Mouse (Mus musculus) left cerebral cortex, postnatal 25 days (tissue): Measurements from ENCODE around the gene Mid2. TPM values are rescaled to one million over a fixed set of nuclear protein-coding genes. Genes with fewer than 3 reads are reported as not detected.
"Not testable (repeated sequence)": the region's sequence is repeated elsewhere in the genome, so short reads cannot be mapped to it uniquely, and the experiment has no call there.

ENCODE experiments used
- DNase-seq, 2 experiments: peaks; one replicate each; pipeline ENCODE4 v3.0.0; 2022; ENCODE audit warnings: low spot score in 2 of 2, mixed read lengths in 1 of 2
- intact Hi-C: fragments of 180-260 bp; cut with DNase I; formaldehyde crosslinking; loops from one replicate; pipeline ENCODE4 v1.15.1; 2025
- total RNA-seq, 2 experiments: library from RNA; stranded (reverse); gene quantifications; 2 replicates each; pipeline ENCODE4 v1.2.3; 2021

The Mid2 gene
- total RNA-seq, result 10 to 100 TPM; 24.4 to 28.2 TPM

GRCm38 (mm10) chrX:140664479-140665241 is at the start of gene Mid2:
Mid2 (plus strand) TSS chrX:140664599.
- intact Hi-C loops, result no loop called here
- DNase-seq, result peak; percentile 19 to 28

- intact Hi-C loops, result no loop called here
- DNase-seq, result no peak
Measured at GRCm38 (mm10) chrX:140624875-140625594, 39.4 kb upstream of the Mid2 start.

GRCm38 (mm10) chrX:140638028-140638427 is 26.4 kb upstream of the Mid2 start:
- intact Hi-C loops, result no loop called here

GRCm38 (mm10) chrX:140639592-140639991 is 24.8 kb upstream of the Mid2 start:
- intact Hi-C loops, result no loop called here

More at GRCm38 (mm10) chrX:140638028-140638427, 26.4 kb upstream of the Mid2 start:
- DNase-seq, result no peak

GRCm38 (mm10) chrX:140660731-140661130 is 3.7 kb upstream of the Mid2 start:
- peak in 1 of 2 experiments; percentile 11 for DNase-seq
- intact Hi-C loops, result no loop called here

More at GRCm38 (mm10) chrX:140639592-140639991, 24.8 kb upstream of the Mid2 start:
- peak in 1 of 2 experiments; percentile 0 for DNase-seq

- intact Hi-C loops, result no loop called here
- no peak for DNase-seq
Measured at GRCm38 (mm10) chrX:140663516-140663915, 883 bp upstream of the Mid2 start.

GRCm38 (mm10) chrX:140665242-140665810 is 927 bp downstream of the Mid2 start:
- intact Hi-C loops, result no loop called here
- DNase-seq, result peak; percentile 5 to 20

- DNase-seq, result no peak
- intact Hi-C loops, result no loop called here
Measured at GRCm38 (mm10) chrX:140675444-140675843, 11.0 kb downstream of the Mid2 start.

GRCm38 (mm10) chrX:140688335-140688734 is 23.9 kb downstream of the Mid2 start:
- DNase-seq, result no peak
- intact Hi-C loops, result no loop called here

- intact Hi-C loops, result not testable (repeated sequence)
Measured at GRCm38 (mm10) chrX:140697872-140698463, 33.6 kb downstream of the Mid2 start.

GRCm38 (mm10) chrX:140703224-140703623 is 38.8 kb downstream of the Mid2 start:
- intact Hi-C loops, result no loop called here
- DNase-seq, result peak in 1 of 2 experiments; percentile 51

More at GRCm38 (mm10) chrX:140697872-140698463, 33.6 kb downstream of the Mid2 start:
- DNase-seq, result not testable (repeated sequence)

- peak in 1 of 2 experiments; percentile 5 for DNase-seq
- intact Hi-C loops, result no loop called here
Measured at GRCm38 (mm10) chrX:140706077-140706476, 41.7 kb downstream of the Mid2 start.

- no peak for DNase-seq
- intact Hi-C loops, result loop anchor here (10.0 kb wide), 1 partner anchor 228 kb away; no protein-coding TSS in a partner anchor
Measured at GRCm38 (mm10) chrX:140722400-140722799, 58.0 kb downstream of the Mid2 start.

- intact Hi-C loops, result no loop called here
- DNase-seq, result no peak
Measured at GRCm38 (mm10) chrX:140738986-140739385, 74.6 kb downstream of the Mid2 start.

- peak in 1 of 2 experiments; percentile 32 for DNase-seq
- intact Hi-C loops, result no loop called here
Measured at GRCm38 (mm10) chrX:140743213-140743612, 78.8 kb downstream of the Mid2 start.

GRCm38 (mm10) chrX:140769794-140770193 is 105.4 kb downstream of the Mid2 start:
- intact Hi-C loops, result no loop called here
- DNase-seq, result no peak

- intact Hi-C loops, result no loop called here
- DNase-seq, result no peak
Measured at GRCm38 (mm10) chrX:140805340-140805739, 140.9 kb downstream of the Mid2 start.

- no peak for DNase-seq
- intact Hi-C loops, result no loop called here
Measured at GRCm38 (mm10) chrX:140813312-140814006, 149.1 kb downstream of the Mid2 start, which contains the start of gene Tex13b. Tex13b (minus strand) TSS chrX:140813433.
